Mouse (Mus musculus) bone marrow macrophage, adult 2 months (primary cell): ENCODE measurements around the gene Nmt1. TPM values are rescaled to one million over a fixed set of nuclear protein-coding genes. Genes with fewer than 3 reads are reported as not detected.
A peak's percentile ranks its signal among the peaks of the same experiment; 100 is the strongest.

ENCODE experiments used
- H3K27ac ChIP-seq: 2 replicates; pipeline ENCODE4 v1.5.1; 2012; ENCODE audit warnings: low read depth, low read length; ENCODE audit not compliant: insufficient read depth
- H3K4me1 ChIP-seq: 2 replicates; pipeline ENCODE4 v1.6.1; 2012; ENCODE audit warnings: low read length; ENCODE audit not compliant: control insufficient read depth, insufficient read depth
- H3K4me3 ChIP-seq: 2 replicates; pipeline ENCODE4 v1.5.1; 2012; ENCODE audit warnings: mild to moderate bottlenecking, low read length, moderate library complexity; ENCODE audit not compliant: insufficient read depth
- CTCF ChIP-seq: IDR thresholded peaks from 2 replicates; pipeline ENCODE4 v1.5.1; 2012; ENCODE audit warnings: low read depth, mild to moderate bottlenecking, low read length, moderate library complexity
- POLR2A ChIP-seq: IDR thresholded peaks from 2 replicates; pipeline ENCODE4 v1.6.1; 2012; ENCODE audit warnings: mild to moderate bottlenecking, low read depth, low read length, borderline replicate concordance
- polyA plus RNA-seq: library from polyadenylated mRNA; stranded (reverse); fragments of >200 nt; gene quantifications from 2 replicates; pipeline ENCODE4 v1.2.4, GENCODE M21; 2012; ENCODE audit not compliant: missing spikeins, insufficient read depth, insufficient read length

The Nmt1 gene
- polyA plus RNA-seq, 1 experiment = 82.6 TPM

GRCm38 (mm10) chr11:103093862-103094833 lies 66.2 kb downstream of the Nmt1 start:
- TF ChIP-seq CTCF (no peak), POLR2A (no peak)
- peaks cover 16% of the 10 kb centered on the region for H3K4me1 ChIP-seq
- peak overlapping the region; percentile 55 for H3K27ac ChIP-seq
- H3K4me3 ChIP-seq = no peak overlapping the region

DNA sequence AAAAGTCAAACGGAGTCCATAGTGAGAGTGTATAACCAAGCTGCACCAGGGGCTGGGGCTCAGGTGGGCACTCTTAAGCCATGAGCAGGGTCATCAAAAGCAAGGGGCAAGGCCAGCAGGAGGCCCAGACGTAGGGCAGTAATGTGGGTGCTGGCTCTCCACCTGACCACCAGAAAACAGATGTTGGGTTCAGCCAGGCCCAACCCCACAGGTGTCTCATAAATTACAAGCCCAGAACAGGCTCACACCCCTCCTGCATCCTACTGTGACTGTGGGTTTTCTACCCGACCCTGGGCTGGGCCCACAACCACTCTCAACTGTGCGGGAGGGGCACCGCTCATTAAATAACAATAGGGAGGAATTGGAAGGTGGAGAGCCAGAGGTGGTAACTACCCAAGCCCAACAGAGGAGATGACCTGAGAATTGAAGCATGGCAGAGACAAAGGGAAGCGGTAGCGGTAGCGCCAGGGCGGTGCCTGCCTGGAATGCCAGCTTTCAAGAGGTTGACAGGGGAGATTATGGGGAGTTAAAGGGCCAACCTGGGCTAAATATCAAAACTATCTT lies 67.2 kb downstream of the Nmt1 start:
- TF ChIP-seq POLR2A (no peak), CTCF (no peak)
- H3K4me1 ChIP-seq = peaks cover 16% of the 10 kb centered on the region

DNA sequence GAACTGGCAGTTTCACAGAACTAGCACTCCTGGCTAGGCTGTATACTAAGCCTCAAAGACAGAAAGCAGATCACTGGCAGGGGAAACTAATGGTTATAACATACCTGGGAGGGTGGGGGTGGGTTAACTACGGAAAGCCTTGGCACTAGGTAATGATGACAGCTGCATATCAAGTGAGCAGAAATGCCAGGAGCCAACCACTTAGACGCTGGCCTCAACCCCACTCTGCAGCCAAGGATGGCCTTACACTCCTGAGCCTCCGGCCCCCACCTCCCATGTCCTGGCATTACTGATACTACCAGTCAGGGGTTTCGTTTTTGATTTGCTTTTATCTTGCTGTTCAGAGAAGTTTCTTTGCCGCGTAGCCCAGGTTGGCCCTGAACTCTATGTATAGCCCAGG lies 67.8 kb downstream of the Nmt1 start:
- TF ChIP-seq POLR2A (no peak), CTCF (no peak)
- no peak overlapping the region for H3K4me3 ChIP-seq
- no peak overlapping the region for H3K27ac ChIP-seq
- H3K4me1 ChIP-seq = peaks cover 16% of the 10 kb centered on the region

More for the DNA sequence above, 67.2 kb downstream of the Nmt1 start:
- no peak overlapping the region for H3K4me3 ChIP-seq
- 0 out of 2 replicates have a peak overlapping the region, but pooled peaks have one; percentile 19 for H3K27ac ChIP-seq

GRCm38 (mm10) chr11:103096979-103097894 lies 69.2 kb downstream of the Nmt1 start:
- TF ChIP-seq CTCF = no peak
- no peak for TF ChIP-seq POLR2A
- H3K4me1 ChIP-seq = peaks cover 19% of the 10 kb centered on the region
- no peak overlapping the region for H3K4me3 ChIP-seq
- H3K27ac ChIP-seq = no peak overlapping the region

DNA sequence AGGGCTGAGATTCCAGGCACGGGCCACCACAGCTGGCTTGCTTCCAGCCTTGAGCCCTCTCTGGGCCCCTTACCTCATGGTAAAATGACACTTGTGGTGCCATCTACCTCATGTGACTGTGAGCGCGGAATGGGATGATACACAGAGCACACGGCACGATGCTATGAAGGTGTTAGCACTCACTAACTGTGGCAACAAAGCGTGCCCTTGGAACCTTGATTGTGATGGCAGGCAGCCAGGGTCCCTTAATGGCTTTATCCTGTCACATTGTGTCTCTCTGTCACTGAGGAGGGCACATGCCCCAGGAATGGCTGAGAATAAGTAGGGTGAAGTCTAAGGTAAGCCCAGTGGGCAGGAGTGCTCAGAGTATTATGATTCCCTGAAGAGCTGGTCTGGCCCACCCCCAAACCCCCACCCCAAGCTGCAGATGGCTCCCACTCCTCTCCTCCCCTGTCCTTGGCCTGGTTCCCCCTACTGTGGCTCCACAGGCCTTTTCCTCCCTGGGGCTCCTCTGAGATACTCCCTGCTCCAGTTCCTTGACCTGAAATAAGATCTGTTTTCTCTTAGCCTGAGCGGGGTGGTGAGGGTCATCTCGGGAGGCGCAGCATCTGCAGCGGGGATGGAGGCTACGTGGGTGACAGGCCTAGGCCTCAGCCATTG lies 70.7 kb downstream of the Nmt1 start:
- no peak for TF ChIP-seq POLR2A
- no peak for TF ChIP-seq CTCF
- H3K4me3 ChIP-seq = no peak overlapping the region
- H3K27ac ChIP-seq = no peak overlapping the region
- peaks cover 17% of the 10 kb centered on the region for H3K4me1 ChIP-seq

- TF ChIP-seq CTCF (no peak), POLR2A (no peak)
- Histone ChIP-seq H3K4me3 (no peak overlapping the region), H3K27ac (no peak overlapping the region), H3K4me1 (peaks cover 10% of the 10 kb centered on the region)
Measured at GRCm38 (mm10) chr11:103099352-103099940, 71.5 kb downstream of the Nmt1 start.

- Histone ChIP-seq H3K4me3 (no peak overlapping the region), H3K27ac (no peak overlapping the region), H3K4me1 (peaks cover 5% of the 10 kb centered on the region)
- TF ChIP-seq CTCF (no peak), POLR2A (no peak)
Measured at GRCm38 (mm10) chr11:103100361-103100760, 72.4 kb downstream of the Nmt1 start.

DNA sequence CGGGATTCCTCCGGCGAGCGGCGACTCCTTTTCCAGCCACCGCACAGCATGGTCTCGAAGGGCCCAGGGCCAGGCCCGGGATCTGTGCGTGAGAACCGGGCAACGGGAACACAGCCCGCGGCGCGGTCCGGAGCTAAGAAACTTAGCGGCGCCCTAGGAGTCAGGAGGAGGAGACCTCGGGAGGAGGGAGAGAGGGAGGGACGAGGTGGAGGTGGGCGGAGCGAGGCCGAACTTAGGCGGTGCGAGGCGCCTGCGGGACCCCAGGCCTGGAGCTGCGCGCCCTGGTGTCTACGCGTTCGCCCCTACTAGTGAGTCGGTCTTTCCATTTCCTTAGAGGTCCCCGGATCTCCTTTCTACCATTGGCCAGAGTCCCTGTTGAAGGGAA lies 73.5 kb downstream of the Nmt1 start, which contains the start of the genes Plcd3 and Acbd4:
Plcd3 (minus strand) TSS at position 178 of the 385 bp plus-strand sequence.
Acbd4 (plus strand) TSS at position 202 of the 385 bp plus-strand sequence.
- no peak within 1 kb of the TSS for H3K27ac ChIP-seq

More for the DNA sequence above, 73.5 kb downstream of the Nmt1 start, which contains the start of the genes Plcd3 and Acbd4:
- peaks cover 5% of the 10 kb centered on the region for H3K4me1 ChIP-seq
- no peak for TF ChIP-seq POLR2A
- no peak for TF ChIP-seq CTCF
- peak within 1 kb of the TSS; percentile 66 for H3K4me3 ChIP-seq
